Mouse (Mus musculus): ENCODE data around the gene Gm17622. TPM values are rescaled to one million over a fixed set of nuclear protein-coding genes. Genes with fewer than 3 reads are reported as not detected.
A peak's percentile ranks its signal among the peaks of the same experiment; 100 is the strongest.

The Gm17622 gene
- polyA plus RNA-seq, 1 experiment, result not detected

- TF ChIP-seq CTCF (IDR thresholded peaks at IDR 0.05; ENCODE audit: borderline replicate concordance, insufficient read depth, low read length), result no peak
- no peak for TF ChIP-seq POLR2A (IDR thresholded peaks at IDR 0.05; ENCODE audit: low read depth, low read length)
- Histone ChIP-seq H3K4me3 (ENCODE audit: insufficient read depth, low read length) (no peak overlapping the region), H3K27ac (ENCODE audit: insufficient read depth, low read length) (no peak overlapping the region), H3K4me1 (ENCODE audit: control insufficient read depth, insufficient read depth, low read length) (peaks cover 3% of the 10 kb centered on the region; the same call in 1 of the 2 replicates)
These were observed 37.3 kb downstream of the Gm17622 start for GRCm38 (mm10) chr13:96527856-96528255.

GRCm38 (mm10) chr13:96528776-96529175, 38.2 kb downstream of the Gm17622 start:
- Histone ChIP-seq H3K4me3 (ENCODE audit: insufficient read depth, low read length) (no peak overlapping the region), H3K4me1 (ENCODE audit: control insufficient read depth, insufficient read depth, low read length) (peaks cover 7% of the 10 kb centered on the region), H3K27ac (ENCODE audit: insufficient read depth, low read length) (no peak overlapping the region)
- TF ChIP-seq CTCF (IDR thresholded peaks at IDR 0.05; ENCODE audit: borderline replicate concordance, insufficient read depth, low read length) (no peak), POLR2A (IDR thresholded peaks at IDR 0.05; ENCODE audit: low read depth, low read length) (no peak)

GRCm38 (mm10) chr13:96529542-96529941, 39.0 kb downstream of the Gm17622 start:
- no peak for TF ChIP-seq POLR2A (IDR thresholded peaks at IDR 0.05; ENCODE audit: low read depth, low read length)
- no peak for TF ChIP-seq CTCF (IDR thresholded peaks at IDR 0.05; ENCODE audit: borderline replicate concordance, insufficient read depth, low read length)
- Histone ChIP-seq H3K4me3 (ENCODE audit: insufficient read depth, low read length) (no peak overlapping the region), H3K4me1 (ENCODE audit: control insufficient read depth, insufficient read depth, low read length) (peaks cover 7% of the 10 kb centered on the region), H3K27ac (ENCODE audit: insufficient read depth, low read length) (peak overlapping the region; percentile 66; the same call in 1 of the 2 replicates)

GRCm38 (mm10) chr13:96530064-96530463, 39.5 kb downstream of the Gm17622 start:
- Histone ChIP-seq H3K4me3 (ENCODE audit: insufficient read depth, low read length) (no peak overlapping the region), H3K4me1 (ENCODE audit: control insufficient read depth, insufficient read depth, low read length) (peaks cover 7% of the 10 kb centered on the region), H3K27ac (ENCODE audit: insufficient read depth, low read length) (peak overlapping the region; percentile 90)
- no peak for TF ChIP-seq CTCF (IDR thresholded peaks at IDR 0.05; ENCODE audit: borderline replicate concordance, insufficient read depth, low read length)
- no peak for TF ChIP-seq POLR2A (IDR thresholded peaks at IDR 0.05; ENCODE audit: low read depth, low read length)

- Histone ChIP-seq H3K4me3 (ENCODE audit: insufficient read depth, low read length) (no peak overlapping the region), H3K4me1 (ENCODE audit: control insufficient read depth, insufficient read depth, low read length) (peaks cover 7% of the 10 kb centered on the region), H3K27ac (ENCODE audit: insufficient read depth, low read length) (no peak overlapping the region)
- TF ChIP-seq POLR2A (IDR thresholded peaks at IDR 0.05; ENCODE audit: low read depth, low read length) (no peak), CTCF (IDR thresholded peaks at IDR 0.05; ENCODE audit: borderline replicate concordance, insufficient read depth, low read length) (no peak)
These were observed 41.6 kb downstream of the Gm17622 start for GRCm38 (mm10) chr13:96532176-96532575.

- TF ChIP-seq POLR2A (IDR thresholded peaks at IDR 0.05; ENCODE audit: low read depth, low read length) (no peak), CTCF (IDR thresholded peaks at IDR 0.05; ENCODE audit: borderline replicate concordance, insufficient read depth, low read length) (no peak)
- peak overlapping the region; percentile 17; the same call in 1 of the 2 replicates for H3K27ac ChIP-seq (ENCODE audit: insufficient read depth, low read length)
- H3K4me1 ChIP-seq (ENCODE audit: control insufficient read depth, insufficient read depth, low read length), result peaks cover 12% of the 10 kb centered on the region
- H3K4me3 ChIP-seq (ENCODE audit: insufficient read depth, low read length), result no peak overlapping the region
These were observed 43.2 kb downstream of the Gm17622 start for GRCm38 (mm10) chr13:96533742-96534141.

GRCm38 (mm10) chr13:96536821-96537572, 46.5 kb downstream of the Gm17622 start:
- peaks cover 10% of the 10 kb centered on the region for H3K4me1 ChIP-seq (ENCODE audit: control insufficient read depth, insufficient read depth, low read length)
- TF ChIP-seq POLR2A (IDR thresholded peaks at IDR 0.05; ENCODE audit: low read depth, low read length) (no peak), CTCF (IDR thresholded peaks at IDR 0.05; ENCODE audit: borderline replicate concordance, insufficient read depth, low read length) (no peak)
- no peak overlapping the region for H3K27ac ChIP-seq (ENCODE audit: insufficient read depth, low read length)
- no peak overlapping the region for H3K4me3 ChIP-seq (ENCODE audit: insufficient read depth, low read length)

- Histone ChIP-seq H3K27ac (ENCODE audit: insufficient read depth, low read length) (no peak overlapping the region), H3K4me1 (ENCODE audit: control insufficient read depth, insufficient read depth, low read length) (peaks cover 6% of the 10 kb centered on the region), H3K4me3 (ENCODE audit: insufficient read depth, low read length) (no peak overlapping the region)
- TF ChIP-seq CTCF (IDR thresholded peaks at IDR 0.05; ENCODE audit: borderline replicate concordance, insufficient read depth, low read length) (no peak), POLR2A (IDR thresholded peaks at IDR 0.05; ENCODE audit: low read depth, low read length) (no peak)
These were observed 47.6 kb downstream of the Gm17622 start for GRCm38 (mm10) chr13:96538103-96538502.

Other genes with a start within 250 kb of the Gm17622 start
- 15.4 and 16.3 TPM in 2 replicates for gene Poc5, start 102.4 kb upstream of the Gm17622 start, polyA plus RNA-seq (2011; ENCODE audit: insufficient read length, low read depth, missing spikeins)
- gene Ankdd1b, start 19.5 kb upstream of the Gm17622 start, polyA plus RNA-seq (2011; ENCODE audit: insufficient read length, low read depth, missing spikeins), result not detected in 2 replicates
- 40.5 and 42.4 TPM in 2 replicates for gene Polk, start 51.8 kb downstream of the Gm17622 start, polyA plus RNA-seq (2011; ENCODE audit: insufficient read length, low read depth, missing spikeins)
- 55.9 and 57.0 TPM in 2 replicates for gene Col4a3bp, start 51.9 kb downstream of the Gm17622 start, polyA plus RNA-seq (2011; ENCODE audit: insufficient read length, low read depth, missing spikeins)
- 110 and 127 TPM in 2 replicates for gene Hmgcr, start 180.2 kb downstream of the Gm17622 start, polyA plus RNA-seq (2011; ENCODE audit: insufficient read length, low read depth, missing spikeins)

Data from embryonic fibroblast, embryonic 13.5 days (primary cell).